Mouse (Mus musculus): ENCODE results near the gene Snrnp27. TPM values are rescaled to one million over a fixed set of nuclear protein-coding genes. Genes with fewer than 3 reads are reported as not detected.

Gene Snrnp27
- polyA plus RNA-seq, 1 experiment = 62.5 TPM

GRCm38 (mm10) chr6:86660161-86660877 is 24.0 kb downstream of the Snrnp27 start:
- peaks cover 5% of the 10 kb centered on the region; the same call in 1 of the 2 replicates for H3K4me1 ChIP-seq (ENCODE audit: control insufficient read depth, insufficient read depth, low read length)
- TF ChIP-seq CTCF (IDR thresholded peaks at IDR 0.05; ENCODE audit: borderline replicate concordance, insufficient read depth, low read depth, low read length) (no peak), POLR2A (IDR thresholded peaks at IDR 0.05; ENCODE audit: borderline replicate concordance, insufficient read depth, low read length) (no peak)
- 67% methylated on average over 9 of the region's 9 CpGs for WGBS

GRCm38 (mm10) chr6:86658501-86658900 is 25.8 kb downstream of the Snrnp27 start:
- Histone ChIP-seq H3K4me3 (replicated peaks; ENCODE audit: insufficient read depth, low read depth, low read length) (no peak overlapping the region), H3K27ac (ENCODE audit: insufficient read depth, low read length) (no peak overlapping the region), H3K4me1 (ENCODE audit: control insufficient read depth, insufficient read depth, low read length) (no peaks in the 10 kb centered on the region), H3K27me3 (ENCODE audit: control insufficient read depth, insufficient read depth, low read length) (no peaks in the 10 kb centered on the region)
- TF ChIP-seq CTCF (IDR thresholded peaks at IDR 0.05; ENCODE audit: borderline replicate concordance, insufficient read depth, low read depth, low read length) (no peak), POLR2A (IDR thresholded peaks at IDR 0.05; ENCODE audit: borderline replicate concordance, insufficient read depth, low read length) (no peak)
- 84% methylated on average over 3 of the region's 3 CpGs for WGBS
- no peak for DNase-seq

More at GRCm38 (mm10) chr6:86660161-86660877, 24.0 kb downstream of the Snrnp27 start:
- no peak for DNase-seq
- Histone ChIP-seq H3K27me3 (ENCODE audit: control insufficient read depth, insufficient read depth, low read length) (no peaks in the 10 kb centered on the region), H3K4me3 (replicated peaks; ENCODE audit: insufficient read depth, low read depth, low read length) (no peak overlapping the region), H3K27ac (ENCODE audit: insufficient read depth, low read length) (no peak overlapping the region)

- Histone ChIP-seq H3K4me3 (replicated peaks; ENCODE audit: insufficient read depth, low read depth, low read length) (no peak overlapping the region), H3K27ac (ENCODE audit: insufficient read depth, low read length) (no peak overlapping the region), H3K4me1 (ENCODE audit: control insufficient read depth, insufficient read depth, low read length) (no peaks in the 10 kb centered on the region), H3K27me3 (ENCODE audit: control insufficient read depth, insufficient read depth, low read length) (no peaks in the 10 kb centered on the region)
- 73% methylated on average over 9 of the region's 9 CpGs for WGBS
- no peak for DNase-seq
- TF ChIP-seq CTCF (IDR thresholded peaks at IDR 0.05; ENCODE audit: borderline replicate concordance, insufficient read depth, low read depth, low read length) (no peak), POLR2A (IDR thresholded peaks at IDR 0.05; ENCODE audit: borderline replicate concordance, insufficient read depth, low read length) (no peak)
These were observed 29.9 kb downstream of the Snrnp27 start for GRCm38 (mm10) chr6:86654270-86654916.

GRCm38 (mm10) chr6:86653026-86653425 is 31.3 kb downstream of the Snrnp27 start:
- H3K27me3 ChIP-seq (ENCODE audit: control insufficient read depth, insufficient read depth, low read length) = no peaks in the 10 kb centered on the region
- no peak for TF ChIP-seq CTCF (IDR thresholded peaks at IDR 0.05; ENCODE audit: borderline replicate concordance, insufficient read depth, low read depth, low read length)
- TF ChIP-seq POLR2A (IDR thresholded peaks at IDR 0.05; ENCODE audit: borderline replicate concordance, insufficient read depth, low read length) = no peak
- H3K4me1 ChIP-seq (ENCODE audit: control insufficient read depth, insufficient read depth, low read length) = no peaks in the 10 kb centered on the region
- H3K27ac ChIP-seq (ENCODE audit: insufficient read depth, low read length) = no peak overlapping the region
- DNase-seq = no peak
- 88% methylated on average over 6 of the region's 6 CpGs for WGBS
- no peak overlapping the region for H3K4me3 ChIP-seq (replicated peaks; ENCODE audit: insufficient read depth, low read depth, low read length)

GRCm38 (mm10) chr6:86646143-86646542 is 38.2 kb downstream of the Snrnp27 start:
- DNase-seq = no peak
- no peaks in the 10 kb centered on the region for H3K27me3 ChIP-seq (ENCODE audit: control insufficient read depth, insufficient read depth, low read length)
- no peaks in the 10 kb centered on the region for H3K4me1 ChIP-seq (ENCODE audit: control insufficient read depth, insufficient read depth, low read length)
- 67% methylated on average over 7 of the region's 7 CpGs for WGBS
- TF ChIP-seq POLR2A (IDR thresholded peaks at IDR 0.05; ENCODE audit: borderline replicate concordance, insufficient read depth, low read length) (no peak), CTCF (IDR thresholded peaks at IDR 0.05; ENCODE audit: borderline replicate concordance, insufficient read depth, low read depth, low read length) (no peak)
- no peak overlapping the region for H3K4me3 ChIP-seq (replicated peaks; ENCODE audit: insufficient read depth, low read depth, low read length)
- no peak overlapping the region for H3K27ac ChIP-seq (ENCODE audit: insufficient read depth, low read length)

GRCm38 (mm10) chr6:86645551-86645950 is 38.8 kb downstream of the Snrnp27 start:
- WGBS = 66% methylated on average over 4 of the region's 4 CpGs
- H3K27me3 ChIP-seq (ENCODE audit: control insufficient read depth, insufficient read depth, low read length) = no peaks in the 10 kb centered on the region
- no peak for DNase-seq
- no peaks in the 10 kb centered on the region for H3K4me1 ChIP-seq (ENCODE audit: control insufficient read depth, insufficient read depth, low read length)
- H3K27ac ChIP-seq (ENCODE audit: insufficient read depth, low read length) = no peak overlapping the region
- TF ChIP-seq CTCF (IDR thresholded peaks at IDR 0.05; ENCODE audit: borderline replicate concordance, insufficient read depth, low read depth, low read length) (no peak), POLR2A (IDR thresholded peaks at IDR 0.05; ENCODE audit: borderline replicate concordance, insufficient read depth, low read length) (no peak)
- no peak overlapping the region for H3K4me3 ChIP-seq (replicated peaks; ENCODE audit: insufficient read depth, low read depth, low read length)

- no peaks in the 10 kb centered on the region for H3K4me1 ChIP-seq (ENCODE audit: control insufficient read depth, insufficient read depth, low read length)
- TF ChIP-seq POLR2A (IDR thresholded peaks at IDR 0.05; ENCODE audit: borderline replicate concordance, insufficient read depth, low read length) (no peak), CTCF (IDR thresholded peaks at IDR 0.05; ENCODE audit: borderline replicate concordance, insufficient read depth, low read depth, low read length) (no peak)
- H3K27ac ChIP-seq (ENCODE audit: insufficient read depth, low read length) = no peak overlapping the region
- DNase-seq = no peak
- H3K27me3 ChIP-seq (ENCODE audit: control insufficient read depth, insufficient read depth, low read length) = no peaks in the 10 kb centered on the region
- WGBS = 74% methylated on average over 3 of the region's 3 CpGs
- no peak overlapping the region for H3K4me3 ChIP-seq (replicated peaks; ENCODE audit: insufficient read depth, low read depth, low read length)
These were observed 39.4 kb downstream of the Snrnp27 start for GRCm38 (mm10) chr6:86644775-86645400.

Measured in cerebellum, adult 2 months (tissue).